Mouse (Mus musculus) midbrain, embryonic 15.5 days (tissue): ENCODE measurements at regions not wholly inside any gene's neighbourhood (a gene's known extent, or its start where the extent isn't known, plus 50 kb on each side); places are given as distances from the start of the nearest gene placed in this dataset.

Source experiments
- ATAC-seq: fragments of 200-750 bp; cut with Nextera tagmentation; replicated peaks from 2 replicates; pipeline ENCODE4 v1.8.0; 2017; ENCODE audit warnings: moderate TSS enrichment
- H3K27ac ChIP-seq: fragments of 300-500 bp; sonication (generic); 2 replicates; pipeline ENCODE4 v1.5.1; 2015; ENCODE audit warnings: mild to moderate bottlenecking, inconsistent platforms
- H3K27me3 ChIP-seq: fragments of 300-500 bp; sonication (generic); replicated peaks from 2 replicates; pipeline ENCODE4 v1.6.1; 2015; ENCODE audit warnings: inconsistent platforms
- H3K36me3 ChIP-seq: fragments of 300-500 bp; sonication (generic); replicated peaks from 2 replicates; pipeline ENCODE4 v1.6.1; 2015; ENCODE audit warnings: inconsistent platforms
- H3K4me1 ChIP-seq: fragments of 300-500 bp; sonication (generic); 2 replicates; pipeline ENCODE4 v1.6.1; 2015; ENCODE audit warnings: inconsistent platforms
- H3K4me2 ChIP-seq: fragments of 300-500 bp; sonication (generic); 2 replicates; pipeline ENCODE4 v1.6.1; 2015; ENCODE audit warnings: inconsistent platforms, mild to moderate bottlenecking, moderate library complexity
- H3K4me3 ChIP-seq: fragments of 300-500 bp; sonication (generic); 2 replicates; pipeline ENCODE4 v1.5.1; 2015; ENCODE audit warnings: mild to moderate bottlenecking, inconsistent platforms
- H3K9ac ChIP-seq: fragments of 300-500 bp; sonication (generic); 2 replicates; pipeline ENCODE4 v1.6.1; 2015; ENCODE audit warnings: mild to moderate bottlenecking, inconsistent platforms
- H3K9me3 ChIP-seq: fragments of 300-500 bp; sonication (generic); 2 replicates; pipeline ENCODE4 v1.6.1; 2016; ENCODE audit warnings: inconsistent platforms
- WGBS: fragments of 180-500 bp; shearing (Covaris S2); methylation state at CpG from one replicate; pipeline ENCODE4 v1.1.7; 2015; ENCODE audit warnings: mixed read lengths; 5-methylcytosine and 5-hydroxymethylcytosine counted together

DNA sequence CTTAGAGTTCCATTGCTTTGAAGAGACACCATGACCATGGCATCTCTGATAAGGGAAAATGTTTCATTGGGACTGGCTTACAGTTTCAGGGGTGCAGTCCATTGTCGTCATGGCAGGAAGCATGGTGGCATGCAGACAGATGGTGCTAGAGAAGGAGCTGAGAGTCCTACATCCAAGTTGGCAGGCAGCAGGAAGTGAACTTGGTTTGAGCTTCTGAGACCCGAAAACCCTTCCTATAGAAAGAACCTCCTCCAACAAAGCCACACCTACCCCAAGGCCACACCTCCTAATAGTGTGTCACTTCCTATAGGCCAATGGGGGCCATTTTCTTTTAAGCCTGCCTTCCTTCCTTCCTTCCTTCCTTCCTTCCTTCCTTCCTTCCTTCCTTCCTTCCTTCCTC is 107.1 kb upstream of the Serp2 start:
- peaks cover 5% of the 10 kb centered on the region; the same call in 1 of the 2 replicates for H3K4me1 ChIP-seq
- no peak overlapping the region for H3K4me3 ChIP-seq
- H3K9me3 ChIP-seq, result no peaks in the 10 kb centered on the region
- H3K27me3 ChIP-seq, result no peaks in the 10 kb centered on the region
- ATAC-seq, result no peak
- 93% methylated on average over 2 of the region's 2 CpGs for WGBS
- no peaks in the 10 kb centered on the region for H3K36me3 ChIP-seq
- H3K4me2 ChIP-seq, result no peak overlapping the region
- H3K9ac ChIP-seq, result no peak overlapping the region
- no peak overlapping the region for H3K27ac ChIP-seq

DNA sequence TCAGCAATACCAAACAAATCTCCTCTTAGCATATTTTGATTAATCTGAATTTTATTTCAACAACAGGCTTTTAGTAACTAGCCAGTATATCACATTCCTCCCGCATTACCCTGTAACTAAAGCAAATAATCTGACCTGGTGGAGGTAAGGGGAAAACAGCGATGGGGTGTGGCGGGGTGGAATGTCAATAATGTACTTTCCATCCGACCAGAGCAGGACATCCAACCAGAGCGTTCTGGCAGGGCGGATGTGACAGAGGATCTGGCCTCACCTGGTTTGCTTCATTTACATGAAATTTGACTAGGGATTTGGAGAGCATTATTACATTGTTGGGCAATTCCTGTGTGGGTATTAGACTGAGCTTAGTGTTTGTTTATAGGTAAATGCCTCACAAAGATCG is 106.2 kb upstream of the Serp2 start:
- Histone ChIP-seq H3K9me3 (no peaks in the 10 kb centered on the region), H3K4me3 (no peak overlapping the region), H3K27me3 (no peaks in the 10 kb centered on the region), H3K4me1 (peaks cover 13% of the 10 kb centered on the region), H3K4me2 (no peak overlapping the region), H3K36me3 (no peaks in the 10 kb centered on the region), H3K9ac (no peak overlapping the region), H3K27ac (no peak overlapping the region)
- WGBS, result 89% methylated on average over 7 of the region's 7 CpGs
- no peak for ATAC-seq

DNA sequence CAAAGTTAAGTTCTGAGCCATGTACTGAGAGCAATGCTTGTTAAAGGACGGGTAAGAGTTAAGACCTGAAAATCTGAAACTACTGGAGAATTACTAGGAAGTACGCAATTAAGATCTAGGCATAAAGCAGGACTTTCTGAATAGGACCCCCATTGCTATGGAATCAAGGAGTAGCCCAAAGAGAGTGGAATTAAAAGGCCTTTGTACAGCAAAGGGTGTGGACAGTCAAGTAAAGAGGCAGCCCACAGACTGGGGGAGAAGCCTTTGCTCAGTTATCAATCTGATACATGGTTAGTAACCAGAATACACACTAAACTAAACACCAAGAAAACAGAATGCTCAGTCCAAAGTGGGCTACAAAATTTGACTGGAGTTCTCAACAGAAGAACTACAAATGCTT is 104.2 kb upstream of the Serp2 start:
- Histone ChIP-seq H3K4me3 (no peak overlapping the region), H3K9ac (no peak overlapping the region), H3K4me1 (peaks cover 25% of the 10 kb centered on the region), H3K9me3 (no peaks in the 10 kb centered on the region), H3K4me2 (no peak overlapping the region), H3K36me3 (no peaks in the 10 kb centered on the region), H3K27me3 (no peaks in the 10 kb centered on the region), H3K27ac (no peak overlapping the region)
- ATAC-seq, result no peak
- WGBS, result 82% methylated on average over 2 of the region's 2 CpGs

DNA sequence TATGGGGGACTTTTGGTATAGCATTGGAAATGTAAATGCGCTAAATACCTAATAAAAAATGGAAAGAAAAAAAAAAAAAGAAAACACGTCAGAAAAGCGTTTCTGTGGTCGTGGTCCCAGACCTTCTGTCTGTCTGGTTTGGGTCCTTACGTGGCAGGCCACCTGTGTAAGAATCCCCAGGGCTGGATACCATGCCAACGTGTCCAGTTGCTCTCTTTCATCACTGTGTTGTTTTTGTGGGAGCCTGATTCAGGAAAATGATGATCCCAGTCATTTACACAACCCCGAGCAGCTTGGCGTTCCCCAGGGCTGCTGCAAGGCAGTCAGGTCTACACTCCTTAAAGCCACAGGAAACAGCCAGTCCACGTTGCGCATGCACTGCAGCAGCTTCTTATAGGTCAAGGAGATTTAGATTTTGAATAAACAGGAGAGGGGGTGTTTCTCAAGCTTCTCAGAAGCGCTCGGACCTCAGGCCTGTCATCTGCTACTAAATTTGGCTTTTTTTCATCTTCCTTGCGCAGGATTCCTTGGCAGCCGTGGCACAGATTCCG is 102.3 kb upstream of the Serp2 start:
- Histone ChIP-seq H3K4me1 (peaks cover 25% of the 10 kb centered on the region), H3K9me3 (no peaks in the 10 kb centered on the region), H3K9ac (no peak overlapping the region), H3K36me3 (no peaks in the 10 kb centered on the region), H3K27me3 (0 out of 2 replicates have a peak, but pooled peaks cover 2% of the 10 kb centered on the region), H3K4me2 (no peak overlapping the region), H3K27ac (no peak overlapping the region; the same call in 1 of the 2 replicates), H3K4me3 (no peak overlapping the region)
- ATAC-seq, result no peak
- WGBS, result 60% methylated on average over 15 of the region's 15 CpGs

DNA sequence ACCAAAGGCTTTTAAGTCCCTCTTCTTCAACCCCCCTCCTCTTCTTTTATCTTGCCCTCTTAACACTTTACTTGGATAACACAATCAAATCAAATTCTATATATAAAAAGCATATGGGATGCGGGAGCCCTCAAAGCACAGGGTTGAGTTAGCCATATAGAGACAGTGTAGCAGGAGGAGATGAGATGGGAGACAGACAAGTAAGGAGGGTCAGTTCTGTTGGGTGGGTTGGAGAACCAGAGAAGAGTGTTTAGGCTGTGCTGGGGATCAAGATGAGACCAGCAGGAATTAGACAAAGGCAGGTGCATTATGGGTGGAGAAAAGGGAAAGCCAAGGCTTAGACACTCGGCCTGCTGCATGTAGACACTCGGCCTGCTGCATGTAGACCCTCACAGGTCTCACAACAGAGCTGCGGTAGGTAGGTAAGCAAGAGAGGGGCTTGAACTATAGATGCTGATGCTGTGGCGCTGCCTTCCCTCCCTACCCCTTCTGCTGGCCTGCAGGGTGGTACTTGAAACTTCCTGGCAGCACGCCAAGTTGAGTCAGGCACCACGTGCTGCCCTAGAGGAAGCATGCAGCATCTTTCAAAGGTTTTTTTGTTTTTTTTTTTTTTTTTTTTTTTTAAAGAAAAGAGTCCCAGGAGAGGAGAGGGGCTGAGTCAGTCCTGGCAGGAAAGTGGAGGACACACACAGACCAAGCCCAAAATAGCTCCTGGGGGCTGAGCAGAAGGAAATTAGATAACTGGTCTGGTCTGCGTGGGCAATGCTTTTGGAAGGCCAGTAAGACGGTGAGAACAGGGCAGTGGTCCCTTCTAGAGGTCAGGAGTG is 101.3 kb upstream of the Serp2 start:
- Histone ChIP-seq H3K27me3 (0 out of 2 replicates have a peak, but pooled peaks cover 2% of the 10 kb centered on the region), H3K9me3 (no peaks in the 10 kb centered on the region), H3K4me3 (no peak overlapping the region), H3K27ac (peak overlapping the region; percentile 70), H3K36me3 (no peaks in the 10 kb centered on the region), H3K9ac (peak overlapping the region; percentile 11; the same call in 1 of the 2 replicates), H3K4me1 (peaks cover 25% of the 10 kb centered on the region), H3K4me2 (no peak overlapping the region)
- WGBS, result 25% methylated on average over 9 of the region's 9 CpGs
- peak; percentile 83 for ATAC-seq

DNA sequence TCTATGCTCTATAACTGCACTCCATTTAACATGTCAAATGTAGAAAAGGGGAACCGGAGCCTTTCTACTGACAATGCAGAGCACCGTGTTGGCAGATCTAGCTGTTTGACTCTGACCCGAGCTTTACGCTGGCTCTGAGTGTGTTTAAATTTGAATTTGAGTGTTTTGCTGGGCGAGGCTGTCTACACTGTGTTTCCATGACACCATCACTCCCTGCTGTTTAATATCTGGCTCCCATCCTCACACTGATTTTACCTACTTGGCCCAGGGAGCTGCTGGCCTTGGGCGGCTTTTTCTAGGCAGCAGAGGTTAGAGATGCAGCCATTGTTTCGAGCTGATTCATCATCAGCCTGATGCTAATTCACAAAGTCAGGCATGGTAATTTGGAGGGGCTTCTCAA is 100.7 kb upstream of the Serp2 start:
- no peak overlapping the region for H3K4me2 ChIP-seq
- H3K9me3 ChIP-seq, result no peaks in the 10 kb centered on the region
- peak; percentile 69 for ATAC-seq
- peaks cover 30% of the 10 kb centered on the region for H3K4me1 ChIP-seq
- peak overlapping the region; percentile 11; the same call in 1 of the 2 replicates for H3K9ac ChIP-seq
- no peaks in the 10 kb centered on the region for H3K36me3 ChIP-seq
- H3K4me3 ChIP-seq, result no peak overlapping the region
- 12% methylated on average over 7 of the region's 7 CpGs for WGBS
- H3K27me3 ChIP-seq, result 0 out of 2 replicates have a peak, but pooled peaks cover 2% of the 10 kb centered on the region
- H3K27ac ChIP-seq, result peak overlapping the region; percentile 70

DNA sequence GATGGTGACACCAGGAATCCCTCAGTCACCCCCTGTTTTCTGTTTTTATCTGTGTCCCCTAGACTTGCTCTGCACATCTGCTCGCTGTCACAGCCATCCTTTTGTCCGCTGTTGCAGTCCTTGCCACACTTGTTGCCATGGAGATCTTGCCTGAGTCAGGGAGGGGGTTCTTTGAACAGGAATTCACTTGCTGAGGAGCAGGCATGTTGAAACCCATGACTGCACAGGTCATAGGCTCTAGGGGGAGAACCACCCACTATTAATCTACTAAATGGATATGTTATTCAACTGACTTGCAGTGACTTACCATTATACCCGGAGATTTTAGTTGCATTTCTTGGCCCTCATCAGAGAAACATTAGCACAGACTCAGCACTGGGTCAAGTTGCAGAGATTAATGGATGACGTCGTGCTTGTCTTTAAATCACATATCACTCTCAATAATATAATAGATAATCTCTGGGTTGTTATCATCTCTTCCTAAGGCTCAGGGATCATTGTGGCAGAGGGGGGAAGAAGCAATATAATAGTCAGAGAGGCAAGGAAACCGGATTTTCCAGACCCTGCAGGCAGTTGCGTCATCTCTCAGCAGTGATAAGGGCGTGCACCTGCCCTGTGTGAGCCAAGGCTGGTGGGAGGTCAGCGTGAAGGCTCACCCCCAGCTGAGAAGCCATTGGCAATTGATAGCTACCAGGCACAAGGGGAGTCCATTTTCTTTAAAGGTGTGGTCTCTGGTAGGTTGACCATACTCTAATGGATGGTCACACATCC is 95.9 kb upstream of the Serp2 start:
- Histone ChIP-seq H3K4me3 (no peak overlapping the region), H3K4me1 (peaks cover 20% of the 10 kb centered on the region), H3K9ac (no peak overlapping the region), H3K36me3 (no peaks in the 10 kb centered on the region), H3K9me3 (no peaks in the 10 kb centered on the region), H3K27me3 (0 out of 2 replicates have a peak, but pooled peaks cover 2% of the 10 kb centered on the region), H3K4me2 (no peak overlapping the region), H3K27ac (peak overlapping the region; percentile 34; the same call in 1 of the 2 replicates)
- ATAC-seq, result peak; percentile 85
- WGBS, result 42% methylated on average over 9 of the region's 9 CpGs

DNA sequence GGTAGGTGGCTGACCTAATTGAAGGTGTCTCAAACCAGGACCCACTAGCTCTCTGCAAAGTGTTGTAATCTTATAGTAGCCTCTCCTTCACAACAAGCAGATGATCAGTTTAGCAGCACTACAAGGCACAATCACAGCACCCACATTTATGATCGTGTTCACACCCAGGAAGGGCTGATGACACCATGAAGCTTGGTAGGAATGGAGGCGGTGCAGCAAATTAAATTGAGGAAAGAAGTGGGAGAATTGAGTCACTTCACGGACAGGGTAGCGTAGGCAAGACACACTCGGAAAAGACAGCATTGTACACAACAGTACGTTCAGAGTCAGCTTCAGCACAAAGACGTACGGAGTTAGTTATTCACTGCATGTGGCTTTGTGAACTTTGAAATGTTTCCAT is 94.4 kb upstream of the Serp2 start:
- H3K27me3 ChIP-seq, result 0 out of 2 replicates have a peak, but pooled peaks cover 2% of the 10 kb centered on the region
- no peak overlapping the region for H3K27ac ChIP-seq
- no peak for ATAC-seq
- peaks cover 10% of the 10 kb centered on the region for H3K4me1 ChIP-seq
- no peak overlapping the region for H3K4me3 ChIP-seq
- no peaks in the 10 kb centered on the region for H3K36me3 ChIP-seq
- no peak overlapping the region for H3K9ac ChIP-seq
- no peak overlapping the region for H3K4me2 ChIP-seq
- 95% methylated on average over 8 of the region's 8 CpGs for WGBS
- H3K9me3 ChIP-seq, result no peaks in the 10 kb centered on the region

DNA sequence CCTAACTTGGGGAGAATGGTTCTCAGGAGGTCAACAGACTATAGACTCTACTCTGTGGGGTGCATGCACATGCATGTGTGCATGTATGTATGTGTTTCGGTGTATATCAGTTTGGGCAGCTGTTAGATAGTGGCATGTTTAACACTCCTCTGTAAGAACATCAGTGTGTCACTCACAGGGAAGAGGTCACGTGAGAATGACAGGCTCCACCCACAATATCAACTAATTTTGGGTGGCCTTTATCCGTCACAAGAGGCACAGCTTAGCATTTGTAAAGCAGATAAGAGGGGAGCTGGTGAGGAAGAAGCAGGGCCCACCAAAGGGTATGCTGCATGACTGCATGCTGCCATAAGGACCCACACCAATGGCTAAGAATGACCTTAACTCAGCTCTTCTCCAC is 93.2 kb upstream of the Serp2 start:
- 0 out of 2 replicates have a peak, but pooled peaks cover 2% of the 10 kb centered on the region for H3K27me3 ChIP-seq
- WGBS, result 87% methylated on average over 3 of the region's 3 CpGs
- H3K27ac ChIP-seq, result no peak overlapping the region
- H3K4me2 ChIP-seq, result no peak overlapping the region
- no peak overlapping the region for H3K4me3 ChIP-seq
- no peaks in the 10 kb centered on the region for H3K9me3 ChIP-seq
- H3K4me1 ChIP-seq, result peaks cover 10% of the 10 kb centered on the region
- no peaks in the 10 kb centered on the region for H3K36me3 ChIP-seq
- ATAC-seq, result no peak
- no peak overlapping the region for H3K9ac ChIP-seq

DNA sequence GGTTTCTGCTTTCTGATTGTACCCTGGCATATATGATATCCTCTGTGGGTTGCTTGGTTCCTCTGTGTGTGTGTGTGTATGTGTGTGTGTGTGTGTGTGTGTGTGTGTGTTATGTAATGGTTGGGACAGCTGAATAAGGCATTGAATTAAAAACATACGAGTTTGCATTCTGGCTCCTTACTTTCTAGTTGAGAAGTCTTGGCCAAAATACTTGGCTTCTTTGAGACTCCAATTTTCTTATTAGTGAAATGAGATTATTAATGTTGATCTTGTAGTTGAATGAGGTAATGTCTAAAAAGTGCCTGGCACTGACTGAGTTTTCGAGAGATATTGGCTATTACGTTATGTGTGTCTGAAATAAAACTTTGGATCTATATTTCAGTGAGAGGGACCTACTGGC is 88.0 kb upstream of the Serp2 start:
- Histone ChIP-seq H3K9ac (no peak overlapping the region), H3K27ac (no peak overlapping the region), H3K9me3 (no peaks in the 10 kb centered on the region), H3K27me3 (no peaks in the 10 kb centered on the region), H3K4me2 (no peak overlapping the region), H3K4me1 (no peaks in the 10 kb centered on the region), H3K4me3 (no peak overlapping the region), H3K36me3 (no peaks in the 10 kb centered on the region)
- WGBS, result 91% methylated on average over 3 of the region's 3 CpGs
- ATAC-seq, result no peak

DNA sequence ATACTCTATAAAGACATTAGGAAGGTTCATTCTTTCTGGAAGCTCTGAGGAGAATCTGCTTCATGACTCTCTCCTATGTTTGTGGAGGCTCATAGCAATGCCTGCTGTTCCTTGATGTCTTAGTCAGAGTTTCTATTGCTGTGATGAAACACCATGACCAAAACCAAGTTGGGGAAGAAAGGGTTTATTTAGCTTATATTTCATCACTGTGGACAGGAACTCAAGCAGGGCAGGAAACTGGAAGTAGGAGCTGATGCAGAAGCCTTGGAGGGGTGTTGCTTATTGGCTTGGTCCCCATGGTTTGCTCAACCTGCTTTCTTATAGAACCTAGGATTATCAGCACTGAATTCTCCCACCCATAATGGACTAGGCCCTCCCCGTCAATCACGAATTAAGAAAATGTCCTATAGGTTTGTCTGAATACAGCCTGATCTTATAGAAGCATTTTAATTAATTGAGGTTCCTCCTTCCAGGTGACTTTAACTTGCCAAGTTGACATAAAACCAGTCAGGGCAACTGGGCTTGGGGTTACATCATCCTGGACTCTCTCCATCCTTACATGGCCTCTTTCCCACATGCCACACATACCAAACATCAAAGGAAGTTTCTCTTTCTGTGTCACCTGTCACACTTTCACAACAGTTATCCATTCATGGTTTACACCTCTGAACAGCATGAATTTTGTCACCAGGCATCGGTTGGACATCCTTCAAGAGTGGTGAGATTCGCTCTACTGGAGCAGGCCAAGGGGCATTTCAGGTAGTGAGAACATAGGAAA is 85.3 kb upstream of the Serp2 start:
- no peak overlapping the region for H3K27ac ChIP-seq
- H3K9ac ChIP-seq, result no peak overlapping the region
- ATAC-seq, result no peak
- no peaks in the 10 kb centered on the region for H3K4me1 ChIP-seq
- no peak overlapping the region for H3K4me2 ChIP-seq
- H3K4me3 ChIP-seq, result no peak overlapping the region
- no peaks in the 10 kb centered on the region for H3K9me3 ChIP-seq
- H3K36me3 ChIP-seq, result no peaks in the 10 kb centered on the region
- WGBS, result 98% methylated on average over 4 of the region's 4 CpGs
- H3K27me3 ChIP-seq, result no peaks in the 10 kb centered on the region

DNA sequence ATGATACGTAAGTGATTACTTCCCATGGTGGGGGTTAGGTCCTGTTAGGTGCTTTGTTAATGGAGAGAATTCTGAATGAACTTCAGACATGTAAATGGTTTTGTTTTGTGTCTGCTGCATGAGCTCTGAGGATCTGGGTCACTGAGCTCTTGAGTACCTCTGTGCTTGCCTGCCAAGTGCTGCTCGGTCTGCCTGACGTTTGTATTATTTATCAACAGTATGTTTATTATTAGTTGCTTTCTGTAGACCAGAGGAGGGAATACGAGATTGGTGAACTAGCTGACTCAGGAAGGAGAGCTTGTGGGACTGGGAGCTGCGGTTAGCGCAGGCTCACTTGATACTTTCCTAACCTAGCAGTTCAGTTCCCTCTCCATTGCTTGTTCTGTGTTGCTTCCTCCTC is 76.5 kb upstream of the Serp2 start:
- Histone ChIP-seq H3K4me1 (peaks cover 4% of the 10 kb centered on the region; the same call in 1 of the 2 replicates), H3K4me2 (no peak overlapping the region), H3K9ac (no peak overlapping the region), H3K27me3 (no peaks in the 10 kb centered on the region), H3K36me3 (no peaks in the 10 kb centered on the region), H3K9me3 (no peaks in the 10 kb centered on the region), H3K27ac (no peak overlapping the region), H3K4me3 (no peak overlapping the region)
- 63% methylated on average over 6 of the region's 6 CpGs for WGBS
- no peak for ATAC-seq
